Mouse (Mus musculus) mesoderm, embryonic 11.5 days (tissue): Measurements from ENCODE around the gene Bicra.

Experiments
- DNase-seq: peaks from one replicate; pipeline ENCODE4 v3.0.0-alpha.2; 2012; ENCODE audit warnings: low read depth, low spot score

Bicra gene

GRCm38 (mm10) chr7:16047338-16048146, at the start of gene Bicra:
Gene Bicra, minus strand, starts transcription at chr7:16047921.
- DNase-seq, result peak; percentile 90

DNA sequence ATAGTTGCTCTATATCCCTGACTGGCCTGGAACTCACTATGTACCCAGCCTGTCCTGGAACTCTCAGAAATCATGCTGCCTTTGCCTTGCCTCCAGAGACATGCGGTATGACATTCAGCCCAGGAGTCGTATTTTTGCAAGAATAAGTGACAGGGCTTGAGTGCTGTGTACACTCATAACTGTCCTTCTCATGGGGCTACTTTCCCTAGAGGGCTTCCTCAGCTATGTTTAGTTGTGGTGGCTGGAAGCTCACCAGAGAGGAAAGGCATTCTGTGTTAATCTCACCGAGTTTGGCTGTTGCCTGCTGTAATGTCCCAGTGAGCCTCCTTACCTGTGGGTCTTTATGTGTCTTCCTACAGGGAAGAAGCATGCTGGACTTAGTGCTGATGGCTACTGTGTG, 46.9 kb upstream of the Bicra start:
- DNase-seq, result no peak

- no peak for DNase-seq
Measured at GRCm38 (mm10) chr7:16087587-16087986, 39.9 kb upstream of the Bicra start.

- DNase-seq, result no peak
Measured at GRCm38 (mm10) chr7:16083361-16083760, 35.6 kb upstream of the Bicra start.

DNA sequence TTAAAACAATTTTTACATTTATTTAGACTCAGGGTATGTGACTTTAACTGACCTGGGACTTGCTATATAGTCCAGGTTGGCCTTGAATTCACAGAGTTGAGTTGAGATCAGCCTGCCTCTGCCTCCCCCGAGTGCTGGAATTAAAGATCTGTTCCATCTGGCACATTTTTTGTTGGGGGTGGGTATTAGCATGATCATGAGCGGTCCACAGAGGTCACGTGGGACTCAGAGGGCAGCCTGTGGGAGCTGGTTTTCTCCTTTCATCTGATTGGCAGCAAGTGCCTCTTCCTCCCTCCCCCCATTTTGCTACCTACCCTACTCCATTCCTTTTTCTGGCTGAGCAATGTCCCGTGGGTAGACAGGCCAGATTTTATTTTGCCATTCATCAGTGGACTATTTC, 32.9 kb upstream of the Bicra start:
- no peak for DNase-seq

- no peak for DNase-seq
Measured at GRCm38 (mm10) chr7:16079947-16080346, 32.2 kb upstream of the Bicra start.

- DNase-seq, result no peak
Measured at GRCm38 (mm10) chr7:16071906-16072305, 24.2 kb upstream of the Bicra start.

- no peak for DNase-seq
Measured at GRCm38 (mm10) chr7:16070846-16071245, 23.1 kb upstream of the Bicra start.

DNA sequence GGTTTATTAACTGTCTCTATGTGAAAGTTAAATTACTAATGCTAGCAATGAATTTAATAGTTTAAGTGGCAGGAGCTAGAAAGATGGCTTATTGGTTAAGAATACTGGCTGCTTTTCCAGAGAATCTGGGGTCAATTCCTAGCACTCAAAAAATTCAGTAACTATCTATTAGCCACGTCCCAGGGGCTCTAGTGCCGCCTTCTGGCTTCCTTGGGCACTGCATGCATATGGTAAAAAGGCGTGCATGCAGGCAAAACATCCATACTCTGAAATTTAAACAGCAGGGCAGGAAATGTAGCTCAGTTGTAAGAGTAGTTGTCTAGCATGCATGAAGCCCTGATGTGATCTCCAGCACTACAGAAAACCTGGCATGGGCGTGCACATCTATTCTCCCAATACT, 15.8 kb upstream of the Bicra start:
- no peak for DNase-seq

- no peak for DNase-seq
Measured at GRCm38 (mm10) chr7:16062099-16062420, 14.3 kb upstream of the Bicra start.

GRCm38 (mm10) chr7:16061219-16062098, 13.7 kb upstream of the Bicra start, which contains the start of gene Zfp541:
Gene Zfp541, plus strand, starts transcription at chr7:16061814.
- DNase-seq, result peak; percentile 16

DNA sequence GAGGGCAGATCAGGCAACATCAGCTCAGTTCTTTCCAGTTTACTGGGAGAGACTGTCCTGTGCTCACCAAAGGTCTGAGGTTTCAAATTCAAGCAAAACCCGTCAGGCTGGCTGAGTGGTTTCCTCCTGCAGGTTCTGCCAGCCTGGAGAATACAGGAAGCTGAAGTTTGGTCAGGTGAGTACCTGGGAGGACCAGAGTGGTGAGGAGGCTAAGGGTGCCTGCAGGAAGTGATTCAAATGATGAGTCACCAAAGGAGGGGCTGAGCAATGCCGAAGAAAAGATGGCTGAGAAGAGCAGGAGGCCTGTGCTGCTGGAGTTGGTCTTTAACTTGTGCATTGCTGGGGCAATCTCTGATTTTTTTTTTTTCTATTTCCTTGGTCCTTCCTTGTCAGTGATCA, 9.4 kb upstream of the Bicra start:
- DNase-seq, result no peak

- peak; percentile 17 for DNase-seq
Measured at GRCm38 (mm10) chr7:16056459-16057135, 8.9 kb upstream of the Bicra start.

DNA sequence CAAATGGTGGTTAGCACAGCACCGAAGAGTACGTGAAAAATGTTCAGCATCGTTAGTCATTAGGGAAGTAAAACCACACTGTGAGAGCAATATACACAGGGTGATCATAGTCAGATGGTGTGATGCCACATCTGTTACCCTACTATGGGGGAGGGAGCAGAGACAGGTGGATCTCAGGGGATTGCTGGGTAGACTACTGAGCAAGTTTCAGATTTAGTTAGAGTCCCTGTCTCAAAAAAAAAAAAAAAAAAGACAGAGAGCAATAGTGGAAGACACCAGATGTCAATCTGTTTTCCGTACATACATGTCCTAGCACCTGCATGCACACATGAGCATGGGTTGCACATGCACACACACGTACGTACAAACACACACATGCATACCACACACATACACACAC, 7.9 kb upstream of the Bicra start:
- DNase-seq, result no peak

DNA sequence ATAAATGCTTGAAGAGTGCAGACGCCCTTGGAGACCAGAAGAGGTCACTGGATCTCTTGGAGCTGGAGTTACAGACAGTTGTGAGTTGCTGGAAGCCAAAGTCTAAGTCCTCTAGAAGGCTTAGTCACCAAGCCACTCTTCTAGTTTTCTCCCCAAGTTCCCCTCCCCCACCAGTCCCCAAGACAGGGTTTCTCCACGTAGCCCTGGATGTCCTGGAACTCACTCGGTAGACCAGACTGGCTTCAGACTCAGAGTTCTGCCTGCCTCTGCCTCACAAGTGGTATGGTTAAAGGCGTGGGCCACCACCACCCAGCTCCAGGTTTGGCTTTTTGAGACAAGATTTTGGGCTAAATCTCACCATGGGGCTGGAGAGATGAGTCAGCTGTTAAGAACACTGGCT, 7.2 kb upstream of the Bicra start:
- no peak for DNase-seq

GRCm38 (mm10) chr7:16053105-16053504, 5.4 kb upstream of the Bicra start:
- DNase-seq, result no peak

- peak; percentile 98 for DNase-seq
Measured at GRCm38 (mm10) chr7:16052684-16053083, 5.0 kb upstream of the Bicra start.

DNA sequence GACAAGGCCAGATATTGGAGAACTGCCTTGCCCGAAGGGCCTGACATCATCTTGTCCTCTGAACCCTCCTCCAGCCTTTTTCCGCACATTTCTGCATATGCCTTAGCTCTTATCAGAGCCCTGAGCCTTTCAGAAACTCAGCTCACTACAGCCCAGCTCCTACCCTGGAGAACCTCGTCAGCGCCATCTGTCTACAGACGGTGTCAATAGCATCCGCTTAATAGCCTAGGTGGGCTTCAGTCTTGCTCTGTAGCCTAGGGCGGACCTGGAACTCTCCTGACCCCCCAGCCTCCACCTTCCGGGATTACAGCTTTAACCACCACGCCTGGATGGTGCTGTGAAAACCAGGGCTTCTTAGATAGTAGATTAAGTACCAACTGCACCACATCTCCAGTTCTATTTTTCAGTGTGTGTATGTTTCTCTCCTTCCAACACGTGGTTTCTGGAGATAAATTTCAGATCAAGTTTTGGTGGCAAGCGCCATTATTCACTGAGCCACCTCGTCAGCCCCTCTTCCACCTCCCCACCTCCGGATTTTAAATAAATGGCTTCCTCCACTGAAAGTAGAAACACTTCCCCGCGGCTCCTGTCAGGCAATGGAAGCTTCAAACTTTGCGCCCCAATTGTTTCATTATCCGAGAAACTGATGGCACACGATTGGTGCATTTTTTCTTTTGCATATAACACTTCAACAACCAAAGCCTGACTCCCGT, 4.3 kb upstream of the Bicra start:
- peak; percentile 82 for DNase-seq

- no peak for DNase-seq
Measured at GRCm38 (mm10) chr7:16050600-16050999, 2.9 kb upstream of the Bicra start.

DNA sequence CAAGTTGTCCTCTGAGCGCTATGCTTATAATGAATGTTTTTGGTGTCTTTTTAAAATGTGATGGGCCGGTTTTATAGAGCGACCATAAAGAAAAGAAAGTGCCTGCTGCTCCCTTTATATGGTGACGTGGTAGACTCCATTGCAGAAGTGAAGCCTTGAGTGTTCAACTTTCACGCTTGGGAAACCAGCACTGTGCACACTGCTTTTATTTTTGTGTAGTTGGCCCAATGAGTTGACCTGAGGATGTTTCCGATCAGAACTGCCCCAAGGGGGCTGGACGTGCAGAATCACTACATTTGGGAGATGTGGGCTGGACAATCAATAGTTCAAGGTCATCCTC, 1.8 kb upstream of the Bicra start:
- DNase-seq, result no peak

- peak; percentile 33 for DNase-seq
Measured at GRCm38 (mm10) chr7:16048675-16049575, 1.2 kb upstream of the Bicra start.
